Mouse (Mus musculus): Measurements from ENCODE around the gene Cenpp. TPM values are rescaled to one million over a fixed set of nuclear protein-coding genes. Genes with fewer than 3 reads are reported as not detected.
A peak's percentile ranks its signal among the peaks of the same experiment; 100 is the strongest.

Cenpp gene
- polyA plus RNA-seq, 1 experiment = 0.29 TPM

DNA sequence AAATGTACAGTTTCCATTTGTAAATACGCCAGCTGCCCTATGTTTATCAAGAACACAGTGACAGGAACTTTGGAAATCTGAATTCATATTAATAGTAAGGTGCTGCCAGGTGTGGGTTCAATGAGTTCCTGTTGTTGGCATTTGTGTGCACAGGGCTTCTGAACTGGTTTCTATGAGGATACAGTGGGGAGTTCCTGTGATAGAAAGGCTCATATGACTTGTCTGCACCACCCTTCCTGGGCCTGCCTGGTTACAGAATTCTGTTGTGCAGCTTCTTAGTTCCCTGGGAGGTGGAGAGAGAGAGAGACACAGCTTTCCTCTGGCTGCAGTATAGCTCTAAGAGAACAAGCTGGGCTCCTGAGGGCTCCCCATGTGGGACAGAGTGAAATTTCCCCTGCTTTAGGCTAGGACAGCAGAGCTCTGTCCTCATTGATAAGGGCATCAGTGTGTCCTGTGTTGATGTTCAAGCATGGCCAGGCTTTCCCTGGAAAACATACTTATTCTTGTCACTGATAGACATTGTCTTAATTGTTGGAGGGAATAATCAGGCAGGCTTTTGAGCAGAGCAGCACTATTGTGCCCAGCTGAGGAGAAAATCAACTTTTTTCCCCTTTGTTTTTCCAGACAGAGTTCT lies 224.4 kb downstream of the Cenpp start:
- Histone ChIP-seq H3K4me3 (ENCODE audit: extremely low read depth, insufficient read depth, insufficient read length) (no peak overlapping the region), H3K4me1 (ENCODE audit: control insufficient read depth, insufficient read depth, insufficient read length) (peaks cover 6% of the 10 kb centered on the region), H3K36me3 (ENCODE audit: control insufficient read depth, insufficient read depth, low read length) (no peaks in the 10 kb centered on the region; the same call in 1 of the 2 replicates), H3K27me3 (ENCODE audit: control insufficient read depth, insufficient read depth, low read length) (no peaks in the 10 kb centered on the region), H3K27ac (ENCODE audit: insufficient read depth, low read length) (no peak overlapping the region)
- TF ChIP-seq CTCF (IDR thresholded peaks at IDR 0.05; ENCODE audit: extremely low read depth, insufficient read depth, insufficient read length, insufficient replicate concordance) = no peak
- no peak for TF ChIP-seq POLR2A (IDR thresholded peaks at IDR 0.05; ENCODE audit: low read depth, low read length)
- DNase-seq (ENCODE audit: low read depth in 1 of 2, low spot score in 2 of 2) = no peak
- 77% methylated on average over 1 of the region's 1 CpGs for WGBS

DNA sequence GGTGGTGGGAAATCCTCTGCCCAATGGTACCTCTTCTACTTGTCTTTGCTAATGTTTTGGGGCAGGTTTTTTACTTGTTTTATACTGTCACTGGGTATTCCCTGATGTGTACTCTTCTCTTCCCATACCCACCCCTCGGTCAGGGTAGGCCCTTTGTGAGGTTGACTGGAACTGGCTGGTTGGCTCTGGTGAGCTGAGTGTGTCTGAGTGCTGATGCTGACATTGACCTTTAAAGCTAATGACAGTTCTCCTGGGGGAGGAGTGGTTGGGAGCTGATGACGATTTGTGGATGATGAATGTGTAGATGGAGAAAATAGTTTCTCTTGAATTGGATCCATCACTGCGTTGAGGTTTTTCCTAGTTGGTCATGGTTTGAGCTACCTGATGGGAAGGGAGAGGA lies 225.8 kb downstream of the Cenpp start:
- 93% methylated on average over 3 of the region's 3 CpGs for WGBS
- Histone ChIP-seq H3K27me3 (ENCODE audit: control insufficient read depth, insufficient read depth, low read length) (no peaks in the 10 kb centered on the region), H3K4me3 (ENCODE audit: extremely low read depth, insufficient read depth, insufficient read length) (no peak overlapping the region), H3K27ac (ENCODE audit: insufficient read depth, low read length) (no peak overlapping the region), H3K4me1 (ENCODE audit: control insufficient read depth, insufficient read depth, insufficient read length) (peaks cover 11% of the 10 kb centered on the region), H3K36me3 (ENCODE audit: control insufficient read depth, insufficient read depth, low read length) (no peaks in the 10 kb centered on the region)
- TF ChIP-seq POLR2A (IDR thresholded peaks at IDR 0.05; ENCODE audit: low read depth, low read length) = no peak
- no peak for TF ChIP-seq CTCF (IDR thresholded peaks at IDR 0.05; ENCODE audit: extremely low read depth, insufficient read depth, insufficient read length, insufficient replicate concordance)
- no peak for DNase-seq (ENCODE audit: low read depth in 1 of 2, low spot score in 2 of 2)

DNA sequence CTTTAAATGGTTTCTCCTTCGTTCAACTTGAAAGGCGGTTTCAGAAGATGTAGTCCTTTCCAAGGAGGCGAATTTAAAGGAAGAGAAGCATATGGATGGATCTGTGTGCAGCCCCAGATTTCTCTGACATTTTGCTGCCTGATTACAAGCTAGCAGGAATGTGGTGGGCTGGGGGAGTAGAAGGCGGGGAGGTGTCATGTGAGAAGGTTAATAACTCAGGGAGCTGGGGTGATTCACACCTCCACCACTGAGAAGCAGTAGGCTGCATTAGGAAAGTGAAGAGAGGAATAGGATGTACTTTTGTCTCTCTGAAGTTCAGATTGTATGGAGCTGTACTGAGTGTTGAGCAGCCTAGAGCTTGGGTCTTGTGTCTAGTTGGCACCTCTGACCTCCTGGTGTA lies 230.6 kb downstream of the Cenpp start:
- H3K4me1 ChIP-seq (ENCODE audit: control insufficient read depth, insufficient read depth, insufficient read length) = peaks cover 8% of the 10 kb centered on the region; the same call in 1 of the 2 replicates
- H3K36me3 ChIP-seq (ENCODE audit: control insufficient read depth, insufficient read depth, low read length) = no peaks in the 10 kb centered on the region
- no peaks in the 10 kb centered on the region for H3K27me3 ChIP-seq (ENCODE audit: control insufficient read depth, insufficient read depth, low read length)
- WGBS = 35% methylated on average over 4 of the region's 4 CpGs
- no peak for DNase-seq (ENCODE audit: low read depth in 1 of 2, low spot score in 2 of 2)
- TF ChIP-seq CTCF (IDR thresholded peaks at IDR 0.05; ENCODE audit: extremely low read depth, insufficient read depth, insufficient read length, insufficient replicate concordance) (no peak), POLR2A (IDR thresholded peaks at IDR 0.05; ENCODE audit: low read depth, low read length) (no peak)
- peak overlapping the region; percentile 86 for H3K4me3 ChIP-seq (ENCODE audit: extremely low read depth, insufficient read depth, insufficient read length)
- H3K27ac ChIP-seq (ENCODE audit: insufficient read depth, low read length) = no peak overlapping the region

DNA sequence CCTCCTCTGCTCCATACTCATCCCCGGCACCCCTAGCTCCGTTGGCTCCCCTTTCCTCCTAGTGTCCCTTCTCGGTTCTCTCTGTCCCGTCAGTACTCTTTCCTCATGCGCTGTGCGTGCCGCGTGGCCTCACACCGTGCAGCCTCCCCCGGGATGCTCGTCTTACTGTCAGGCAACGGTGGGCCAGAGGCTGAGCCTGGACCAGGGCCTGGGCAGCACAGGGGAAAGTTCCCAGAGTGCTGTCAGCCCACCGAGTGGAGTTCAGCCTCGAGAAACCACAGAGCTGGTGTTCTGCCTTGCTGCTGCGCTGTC lies 231.0 kb downstream of the Cenpp start:
- WGBS = under 1% methylated on average over 15 of the region's 15 CpGs
- peaks cover 8% of the 10 kb centered on the region; the same call in 1 of the 2 replicates for H3K4me1 ChIP-seq (ENCODE audit: control insufficient read depth, insufficient read depth, insufficient read length)
- no peaks in the 10 kb centered on the region for H3K36me3 ChIP-seq (ENCODE audit: control insufficient read depth, insufficient read depth, low read length)

DNA sequence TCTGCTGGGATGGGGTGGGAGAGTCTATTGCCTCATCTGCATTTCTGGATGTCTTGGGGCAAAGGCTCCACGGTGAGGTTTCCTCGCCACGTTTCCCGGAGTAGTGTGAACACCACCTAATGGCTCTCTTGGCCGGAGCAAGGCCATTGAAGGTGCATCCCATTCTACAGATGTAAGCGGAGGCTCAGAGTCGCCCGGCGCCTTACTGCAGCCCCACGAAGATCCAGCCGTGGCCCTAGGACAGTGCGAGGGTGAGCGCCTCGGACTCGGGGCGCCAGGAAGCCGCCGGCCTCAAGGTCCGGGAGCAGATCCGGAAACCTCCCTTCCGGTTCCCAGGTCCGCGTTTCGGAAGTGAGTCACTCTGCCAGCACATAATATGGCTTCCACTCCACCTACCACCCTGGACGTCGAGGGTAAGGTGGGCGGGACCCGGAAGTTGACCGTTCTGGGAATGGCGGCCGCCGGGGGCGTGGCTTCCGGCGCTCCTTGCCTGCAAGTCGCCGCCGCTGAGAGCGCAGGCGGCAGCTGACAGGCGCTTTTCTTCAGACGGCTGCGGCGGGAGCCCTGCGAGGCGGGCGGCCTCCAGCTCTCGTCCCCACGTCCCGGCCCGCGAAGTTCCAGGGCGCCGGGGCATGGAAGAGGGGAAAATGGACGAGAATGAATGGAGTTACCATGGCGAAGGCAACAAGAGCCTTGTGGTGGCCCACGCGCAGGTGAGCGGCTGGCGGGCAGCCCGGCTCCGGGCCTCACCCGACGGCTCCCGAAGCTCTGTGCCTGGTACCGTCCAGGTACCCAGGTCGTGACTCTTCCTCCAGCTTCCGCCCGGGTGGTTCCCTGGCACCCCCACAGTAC lies 231.6 kb downstream of the Cenpp start, which contains the start of gene Ippk:
Gene Ippk (plus strand): TSS at position 496 of the 852 bp plus-strand sequence.
- under 1% methylated on average over 69 of the region's 69 CpGs for WGBS
- Histone ChIP-seq H3K36me3 (ENCODE audit: control insufficient read depth, insufficient read depth, low read length) (no peaks in the 10 kb centered on the region), H3K4me3 (ENCODE audit: extremely low read depth, insufficient read depth, insufficient read length) (peak within 1 kb of the TSS; percentile 86), H3K27me3 (ENCODE audit: control insufficient read depth, insufficient read depth, low read length) (no peaks in the 10 kb centered on the region), H3K27ac (ENCODE audit: insufficient read depth, low read length) (peak within 1 kb of the TSS; percentile 73), H3K4me1 (ENCODE audit: control insufficient read depth, insufficient read depth, insufficient read length) (peaks cover 8% of the 10 kb centered on the region; the same call in 1 of the 2 replicates)
- peak; percentile 91 to 97 for DNase-seq (ENCODE audit: low read depth in 1 of 2, low spot score in 2 of 2)
- TF ChIP-seq POLR2A (IDR thresholded peaks at IDR 0.05; ENCODE audit: low read depth, low read length) (peak; percentile 78), CTCF (IDR thresholded peaks at IDR 0.05; ENCODE audit: extremely low read depth, insufficient read depth, insufficient read length, insufficient replicate concordance) (no peak)

More for the DNA sequence above, 231.0 kb downstream of the Cenpp start:
- peak overlapping the region; percentile 86 for H3K4me3 ChIP-seq (ENCODE audit: extremely low read depth, insufficient read depth, insufficient read length)
- no peak for DNase-seq (ENCODE audit: low read depth in 1 of 2, low spot score in 2 of 2)
- no peak overlapping the region for H3K27ac ChIP-seq (ENCODE audit: insufficient read depth, low read length)
- TF ChIP-seq CTCF (IDR thresholded peaks at IDR 0.05; ENCODE audit: extremely low read depth, insufficient read depth, insufficient read length, insufficient replicate concordance) (no peak), POLR2A (IDR thresholded peaks at IDR 0.05; ENCODE audit: low read depth, low read length) (no peak)
- H3K27me3 ChIP-seq (ENCODE audit: control insufficient read depth, insufficient read depth, low read length) = no peaks in the 10 kb centered on the region

Other genes with a start within 250 kb of the Cenpp start
- gene Ippk, start 231.5 kb downstream of the Cenpp start, polyA plus RNA-seq (2012; rRNA removed) = 1.8 and 2.2 TPM in 2 replicates
- gene Tes3-ps, start 159.5 kb downstream of the Cenpp start, polyA plus RNA-seq (2012; rRNA removed) = not detected in 2 replicates
- 0.11 and 0.14 TPM in 2 replicates for gene Ecm2, start 148.0 kb downstream of the Cenpp start, polyA plus RNA-seq (2012; rRNA removed)
- gene Aspn, start 108.3 kb downstream of the Cenpp start, polyA plus RNA-seq (2012; rRNA removed) = 0.07 TPM in 1 of 2 replicates, not detected in the other
- 0.06 TPM in 1 of 2 replicates, not detected in the other for gene Omd, start 70.3 kb downstream of the Cenpp start, polyA plus RNA-seq (2012; rRNA removed)
- gene Ogn, start 44.7 kb downstream of the Cenpp start, polyA plus RNA-seq (2012; rRNA removed) = 0.45 and 0.61 TPM in 2 replicates
- gene Nol8, start 293 bp upstream of the Cenpp start, polyA plus RNA-seq (2012; rRNA removed) = 0.87 and 1.4 TPM in 2 replicates
- gene Iars, start 29.3 kb upstream of the Cenpp start, polyA plus RNA-seq (2012; rRNA removed) = 11.5 and 11.8 TPM in 2 replicates
- not detected in 2 replicates for gene Gm30302, start 146.2 kb upstream of the Cenpp start, polyA plus RNA-seq (2012; rRNA removed)

Data from spleen, adult 2 months (tissue).